Mouse (Mus musculus): ENCODE results near the gene Bnipl. TPM values are rescaled to one million over a fixed set of nuclear protein-coding genes. Genes with fewer than 3 reads are reported as not detected.
A peak's percentile ranks its signal among the peaks of the same experiment; 100 is the strongest.

The Bnipl gene
- polyA plus RNA-seq (2012; rRNA removed): 1.8 and 1.9 TPM in 2 replicates

- Histone ChIP-seq H3K4me3 (replicated peaks; ENCODE audit: insufficient read depth, low read depth, low read length) (no peak within 1 kb of the TSS), H3K27me3 (ENCODE audit: control insufficient read depth, insufficient read depth, low read length) (no peaks in the 10 kb centered on the region), H3K4me1 (ENCODE audit: control insufficient read depth, insufficient read depth, low read length) (peaks cover 34% of the 10 kb centered on the region), H3K27ac (ENCODE audit: insufficient read depth, low read length) (peak within 1 kb of the TSS; percentile 88)
- 27% methylated on average over 7 of the region's 7 CpGs for WGBS
- TF ChIP-seq POLR2A (IDR thresholded peaks at IDR 0.05; ENCODE audit: borderline replicate concordance, insufficient read depth, low read length) (no peak), CTCF (IDR thresholded peaks at IDR 0.05; ENCODE audit: borderline replicate concordance, insufficient read depth, low read depth, low read length) (no peak)
- DNase-seq: peak in 1 of 2 experiments; percentile 53
These were observed at the start of gene Bnipl for GRCm38 (mm10) chr3:95250783-95251424. Bnipl (minus strand) TSS chr3:95251193.

GRCm38 (mm10) chr3:95298018-95298417 is 47.0 kb upstream of the Bnipl start:
- 86% methylated on average over 7 of the region's 7 CpGs for WGBS
- DNase-seq: no peak
- no peak for TF ChIP-seq POLR2A (IDR thresholded peaks at IDR 0.05; ENCODE audit: borderline replicate concordance, insufficient read depth, low read length)
- no peak for TF ChIP-seq CTCF (IDR thresholded peaks at IDR 0.05; ENCODE audit: borderline replicate concordance, insufficient read depth, low read depth, low read length)

GRCm38 (mm10) chr3:95296103-95296469 is 45.1 kb upstream of the Bnipl start:
- no peak overlapping the region for H3K27ac ChIP-seq (ENCODE audit: insufficient read depth, low read length)
- peaks cover 5% of the 10 kb centered on the region for H3K4me1 ChIP-seq (ENCODE audit: control insufficient read depth, insufficient read depth, low read length)
- H3K4me3 ChIP-seq (replicated peaks; ENCODE audit: insufficient read depth, low read depth, low read length): no peak overlapping the region
- TF ChIP-seq POLR2A (IDR thresholded peaks at IDR 0.05; ENCODE audit: borderline replicate concordance, insufficient read depth, low read length) (no peak), CTCF (IDR thresholded peaks at IDR 0.05; ENCODE audit: borderline replicate concordance, insufficient read depth, low read depth, low read length) (peak; percentile 62; the same call in 1 of the 2 replicates)
- no peaks in the 10 kb centered on the region for H3K27me3 ChIP-seq (ENCODE audit: control insufficient read depth, insufficient read depth, low read length)
- no peak for DNase-seq
- 13% methylated on average over 5 of the region's 5 CpGs for WGBS

More at GRCm38 (mm10) chr3:95298018-95298417, 47.0 kb upstream of the Bnipl start:
- Histone ChIP-seq H3K27ac (ENCODE audit: insufficient read depth, low read length) (no peak overlapping the region), H3K27me3 (ENCODE audit: control insufficient read depth, insufficient read depth, low read length) (no peaks in the 10 kb centered on the region), H3K4me1 (ENCODE audit: control insufficient read depth, insufficient read depth, low read length) (peaks cover 5% of the 10 kb centered on the region), H3K4me3 (replicated peaks; ENCODE audit: insufficient read depth, low read depth, low read length) (no peak overlapping the region)

- H3K27me3 ChIP-seq (ENCODE audit: control insufficient read depth, insufficient read depth, low read length): no peaks in the 10 kb centered on the region
- no peak overlapping the region for H3K27ac ChIP-seq (ENCODE audit: insufficient read depth, low read length)
- H3K4me3 ChIP-seq (replicated peaks; ENCODE audit: insufficient read depth, low read depth, low read length): no peak overlapping the region
- 74% methylated on average over 11 of the region's 11 CpGs for WGBS
- peaks cover 7% of the 10 kb centered on the region for H3K4me1 ChIP-seq (ENCODE audit: control insufficient read depth, insufficient read depth, low read length)
- TF ChIP-seq CTCF (IDR thresholded peaks at IDR 0.05; ENCODE audit: borderline replicate concordance, insufficient read depth, low read depth, low read length): no peak
- no peak for TF ChIP-seq POLR2A (IDR thresholded peaks at IDR 0.05; ENCODE audit: borderline replicate concordance, insufficient read depth, low read length)
- no peak for DNase-seq
These were observed 44.5 kb upstream of the Bnipl start for GRCm38 (mm10) chr3:95295321-95296102.

- TF ChIP-seq CTCF (IDR thresholded peaks at IDR 0.05; ENCODE audit: borderline replicate concordance, insufficient read depth, low read depth, low read length) (no peak), POLR2A (IDR thresholded peaks at IDR 0.05; ENCODE audit: borderline replicate concordance, insufficient read depth, low read length) (no peak)
- Histone ChIP-seq H3K4me3 (replicated peaks; ENCODE audit: insufficient read depth, low read depth, low read length) (no peak overlapping the region), H3K27ac (ENCODE audit: insufficient read depth, low read length) (no peak overlapping the region), H3K27me3 (ENCODE audit: control insufficient read depth, insufficient read depth, low read length) (no peaks in the 10 kb centered on the region), H3K4me1 (ENCODE audit: control insufficient read depth, insufficient read depth, low read length) (peaks cover 11% of the 10 kb centered on the region)
- no peak for DNase-seq
- WGBS: 53% methylated on average over 5 of the region's 5 CpGs
These were observed 43.7 kb upstream of the Bnipl start for GRCm38 (mm10) chr3:95294718-95295117.

- WGBS: 84% methylated on average over 7 of the region's 7 CpGs
- H3K4me3 ChIP-seq (replicated peaks; ENCODE audit: insufficient read depth, low read depth, low read length): no peak overlapping the region
- peaks cover 12% of the 10 kb centered on the region for H3K4me1 ChIP-seq (ENCODE audit: control insufficient read depth, insufficient read depth, low read length)
- TF ChIP-seq CTCF (IDR thresholded peaks at IDR 0.05; ENCODE audit: borderline replicate concordance, insufficient read depth, low read depth, low read length): no peak
- no peak for TF ChIP-seq POLR2A (IDR thresholded peaks at IDR 0.05; ENCODE audit: borderline replicate concordance, insufficient read depth, low read length)
- H3K27me3 ChIP-seq (ENCODE audit: control insufficient read depth, insufficient read depth, low read length): no peaks in the 10 kb centered on the region
- no peak for DNase-seq
- no peak overlapping the region for H3K27ac ChIP-seq (ENCODE audit: insufficient read depth, low read length)
These were observed 43.3 kb upstream of the Bnipl start for GRCm38 (mm10) chr3:95294316-95294715.

GRCm38 (mm10) chr3:95293537-95293936 is 42.5 kb upstream of the Bnipl start:
- TF ChIP-seq POLR2A (IDR thresholded peaks at IDR 0.05; ENCODE audit: borderline replicate concordance, insufficient read depth, low read length): no peak
- DNase-seq: no peak
- Histone ChIP-seq H3K4me1 (ENCODE audit: control insufficient read depth, insufficient read depth, low read length) (peaks cover 12% of the 10 kb centered on the region), H3K27ac (ENCODE audit: insufficient read depth, low read length) (no peak overlapping the region), H3K4me3 (replicated peaks; ENCODE audit: insufficient read depth, low read depth, low read length) (no peak overlapping the region), H3K27me3 (ENCODE audit: control insufficient read depth, insufficient read depth, low read length) (no peaks in the 10 kb centered on the region)
- 38% methylated on average over 11 of the region's 11 CpGs for WGBS

GRCm38 (mm10) chr3:95292899-95293298 is 41.9 kb upstream of the Bnipl start:
- H3K4me3 ChIP-seq (replicated peaks; ENCODE audit: insufficient read depth, low read depth, low read length): no peak overlapping the region
- H3K4me1 ChIP-seq (ENCODE audit: control insufficient read depth, insufficient read depth, low read length): peaks cover 17% of the 10 kb centered on the region
- DNase-seq: no peak
- TF ChIP-seq CTCF (IDR thresholded peaks at IDR 0.05; ENCODE audit: borderline replicate concordance, insufficient read depth, low read depth, low read length) (no peak), POLR2A (IDR thresholded peaks at IDR 0.05; ENCODE audit: borderline replicate concordance, insufficient read depth, low read length) (no peak)
- 88% methylated on average over 2 of the region's 2 CpGs for WGBS
- H3K27ac ChIP-seq (ENCODE audit: insufficient read depth, low read length): no peak overlapping the region
- no peaks in the 10 kb centered on the region for H3K27me3 ChIP-seq (ENCODE audit: control insufficient read depth, insufficient read depth, low read length)
